19 mouse cellular contexts compared by ENCODE assay signal in the genomic region with DNA sequence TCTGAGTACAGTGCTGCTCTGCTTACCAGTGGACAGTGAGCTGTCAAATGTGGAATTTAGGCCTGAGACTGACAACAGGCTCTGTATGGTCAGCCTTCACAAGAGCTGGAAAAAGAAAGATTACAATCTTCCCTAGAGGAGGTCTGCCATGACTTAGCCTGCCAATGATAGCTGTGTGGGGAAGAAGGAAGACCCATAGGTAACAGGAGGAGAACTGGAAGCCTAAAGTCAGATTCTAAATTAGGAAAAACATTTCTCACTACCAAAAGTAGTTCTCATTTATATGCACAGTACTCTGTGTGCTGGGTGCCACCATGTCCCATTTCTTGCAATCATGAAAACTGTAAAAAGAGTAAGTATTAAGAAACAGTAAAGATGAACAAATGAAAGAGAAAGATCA.
"Had no signal": no experiment of that assay in that cellular context is flagged by ENCODE, and none has a peak within 500 bp of the region (broad histone marks: within the 10 kb centered on the region; RNA-seq: fewer than 3 reads in every experiment).

No protein-coding gene starts in this region.

- H3K4me3 ChIP-seq: limb, embryonic 10.5 days; limb, embryonic 13.5 days; liver, embryonic 12.5 days; liver, embryonic 15.5 days; lung, embryonic 15.5 days; midbrain, embryonic 13.5 days; myocyte; neural tube, embryonic 13.5 days had no signal

- DNase-seq: kidney, adult 2 months; kidney, postnatal 25 days; liver; lung, adult 18-20 months; lung, postnatal 14 days; lung, postnatal 4 days; thymus, adult 2 months; thymus, postnatal 14 days; thymus, postnatal 4 days had no signal

- H3K4me1 ChIP-seq: limb, embryonic 10.5 days; limb, embryonic 13.5 days; liver, embryonic 12.5 days; liver, embryonic 15.5 days; lung, embryonic 15.5 days; midbrain, embryonic 13.5 days; neural tube, embryonic 13.5 days had no signal

- H3K27ac ChIP-seq: kidney, postnatal 0 days; limb, embryonic 10.5 days; limb, embryonic 13.5 days; liver, embryonic 12.5 days; liver, embryonic 15.5 days; lung, embryonic 15.5 days; midbrain, embryonic 13.5 days; neural tube, embryonic 13.5 days; stomach, postnatal 0 days had no signal
